ENCODE assay signal across 8 mouse cellular contexts in genomic region chr14:46387357-46387671, GRCm38 (mm10). TPM values are rescaled to one million over a fixed set of nuclear protein-coding genes. Genes with fewer than 3 reads are reported as not detected.
DNase-seq lines count a peak whose midpoint lies in the region; ATAC-seq lines count a peak whose summit lies in the region.

No protein-coding gene starts in this region.

- peak; percentile 84 for DNase-seq in ES-CJ7 (ENCODE audit: low read depth, low spot score)
- DNase-seq in adrenal gland, adult 8-10 months = peak; percentile 29
- peak; percentile 78 for DNase-seq in forebrain, embryonic 14.5 days (ENCODE audit: low spot score)
- DNase-seq in heart, postnatal 4 days = peak; percentile 89
- peak; percentile 75 for DNase-seq in thymus, postnatal 4 days

- peak; percentile 88 for ATAC-seq in forebrain, embryonic 14.5 days
- peak; percentile 79 for ATAC-seq in limb, embryonic 13.5 days (ENCODE audit: low FRiP score, low read depth)
- ATAC-seq in midbrain, embryonic 13.5 days = peak; percentile 86
- no peak for ATAC-seq in cerebellum, adult (ENCODE audit: insufficient number of reproducible peaks, low FRiP score, low TSS enrichment)

- under 1% methylated on average over 27 of the region's 27 CpGs for WGBS in forebrain, embryonic 14.5 days
- under 1% methylated on average over 27 of the region's 27 CpGs for WGBS in limb, embryonic 13.5 days
- WGBS in midbrain, embryonic 13.5 days = 0% methylated on average over 27 of the region's 27 CpGs

- peaks cover 87% of the 10 kb centered on the region for H3K27me3 ChIP-seq in forebrain, embryonic 14.5 days (replicated peaks; ENCODE audit: control insufficient read depth, insufficient read depth, low read length)
- H3K27me3 ChIP-seq in limb, embryonic 13.5 days = peaks cover 35% of the 10 kb centered on the region
- H3K27me3 ChIP-seq in midbrain, embryonic 13.5 days = peaks cover 96% of the 10 kb centered on the region

- no peak overlapping the region for H3K27ac ChIP-seq in forebrain, embryonic 14.5 days (ENCODE audit: low read depth, low read length)
- peak overlapping the region; percentile 85 for H3K27ac ChIP-seq in limb, embryonic 13.5 days
- H3K27ac ChIP-seq in midbrain, embryonic 13.5 days = no peak overlapping the region

- no peaks in the 10 kb centered on the region for H3K9me3 ChIP-seq in forebrain, embryonic 14.5 days (replicated peaks; ENCODE audit: control insufficient read depth, low read length)
- H3K9me3 ChIP-seq in limb, embryonic 13.5 days = no peaks in the 10 kb centered on the region
- no peaks in the 10 kb centered on the region for H3K9me3 ChIP-seq in midbrain, embryonic 13.5 days

- H3K4me2 ChIP-seq in forebrain, embryonic 14.5 days (ENCODE audit: low read length) = peak overlapping the region; percentile 80
- H3K4me2 ChIP-seq in limb, embryonic 13.5 days (replicated peaks) = peak overlapping the region; percentile 87
- H3K4me2 ChIP-seq in midbrain, embryonic 13.5 days (replicated peaks) = peak overlapping the region; percentile 85

- H3K4me1 ChIP-seq in forebrain, embryonic 14.5 days (ENCODE audit: control insufficient read depth, insufficient read depth, low read length) = peaks cover 12% of the 10 kb centered on the region
- peaks cover 62% of the 10 kb centered on the region for H3K4me1 ChIP-seq in limb, embryonic 13.5 days
- H3K4me1 ChIP-seq in midbrain, embryonic 13.5 days (replicated peaks) = peaks cover 50% of the 10 kb centered on the region

- peak overlapping the region; percentile 42 for H3K4me3 ChIP-seq in forebrain, embryonic 14.5 days (ENCODE audit: low read depth, low read length)
- H3K4me3 ChIP-seq in limb, embryonic 13.5 days = peak overlapping the region; percentile 61
- H3K4me3 ChIP-seq in midbrain, embryonic 13.5 days (replicated peaks) = peak overlapping the region; percentile 53

- peak overlapping the region; percentile 49 for H3K9ac ChIP-seq in forebrain, embryonic 14.5 days (ENCODE audit: low read length)
- H3K9ac ChIP-seq in limb, embryonic 13.5 days = peak overlapping the region; percentile 73
- peak overlapping the region; percentile 55 for H3K9ac ChIP-seq in midbrain, embryonic 13.5 days (replicated peaks)

- H3K36me3 ChIP-seq in forebrain, embryonic 14.5 days (ENCODE audit: control insufficient read depth, insufficient read depth, low read length) = no peaks in the 10 kb centered on the region
- H3K36me3 ChIP-seq in limb, embryonic 13.5 days = peaks cover 14% of the 10 kb centered on the region
- H3K36me3 ChIP-seq in midbrain, embryonic 13.5 days = no peaks in the 10 kb centered on the region

RNA-seq across cellular contexts. Expression of gene Bmp4, which starts 3.2 kb away (rescaled TPM):
- 10 to 100 TPM in 3 of 4 experiments, 1 to 10 TPM in 1; 9.5 to 20.1 (median 14.0) TPM for total RNA-seq in adrenal gland, adult 8-10 months (2022)
- polyA plus RNA-seq in forebrain, embryonic 14.5 days (2014; fragmentation: Nextera tagmentation; extraction: Ambion mirVana) = 1.2 and 1.7 TPM in 2 replicates
- total RNA-seq in heart, postnatal 4 days (2021) = 10 to 100 TPM; 10.2 to 16.2 TPM
- 34.2 and 40.3 TPM in 2 replicates for polyA plus RNA-seq in limb, embryonic 13.5 days (2015; fragmentation: Nextera tagmentation; extraction: Ambion mirVana)
- polyA plus RNA-seq in midbrain, embryonic 13.5 days (2015; fragmentation: Nextera tagmentation; extraction: Ambion mirVana) = 2.6 and 5.7 TPM in 2 replicates

RNA-seq across cellular contexts. Expression of gene Gm15217, which starts 8.1 kb away (rescaled TPM):
- not detected for total RNA-seq in adrenal gland, adult 8-10 months (2022)
- polyA plus RNA-seq in forebrain, embryonic 14.5 days (2014; fragmentation: Nextera tagmentation; extraction: Ambion mirVana) = not detected in 2 replicates
- total RNA-seq in heart, postnatal 4 days (2021) = not detected
- 0.34 TPM in 1 of 2 replicates, not detected in the other for polyA plus RNA-seq in limb, embryonic 13.5 days (2015; fragmentation: Nextera tagmentation; extraction: Ambion mirVana)
- not detected in 2 replicates for polyA plus RNA-seq in midbrain, embryonic 13.5 days (2015; fragmentation: Nextera tagmentation; extraction: Ambion mirVana)

Comparison
In these comparisons a context has a peak if more than half of its experiments do, and no peak if none do; other contexts are left out.
1. DNase-seq: peak in every context shown above with its lines; median percentile 89 in heart, postnatal 4 days; 84 in ES-CJ7; 78 in forebrain, embryonic 14.5 days; 75 in thymus, postnatal 4 days; 29 in adrenal gland, adult 8-10 months.